Mouse (Mus musculus) ES-Bruce4 (cell line): ENCODE measurements around the gene Polr2e. TPM values are rescaled to one million over a fixed set of nuclear protein-coding genes. Genes with fewer than 3 reads are reported as not detected.

ENCODE experiments used
- H3K27ac ChIP-seq: 2 replicates; pipeline ENCODE4 v1.5.1; 2012; ENCODE audit warnings: low read length, inconsistent platforms; ENCODE audit not compliant: insufficient read depth
- H3K27me3 ChIP-seq: 2 replicates; pipeline ENCODE4 v1.6.1; 2012; ENCODE audit warnings: mild to moderate bottlenecking, low read length, inconsistent platforms; ENCODE audit not compliant: control insufficient read depth, poor library complexity, insufficient read depth, severe bottlenecking
- H3K36me3 ChIP-seq: 2 replicates; pipeline ENCODE4 v1.6.1; 2012; ENCODE audit warnings: inconsistent platforms, mild to moderate bottlenecking, low read length, moderate library complexity; ENCODE audit not compliant: control insufficient read depth, poor library complexity, insufficient read depth, severe bottlenecking
- H3K4me1 ChIP-seq: one replicate; pipeline ENCODE4 v1.8.1; 2011; ENCODE audit warnings: low read length; ENCODE audit not compliant: control insufficient read depth, insufficient read depth
- H3K4me3 ChIP-seq: 2 replicates; pipeline ENCODE4 v1.5.1; 2011; ENCODE audit warnings: low read depth, mild to moderate bottlenecking, low read length
- H3K9ac ChIP-seq: 2 replicates; pipeline ENCODE4 v1.6.1; 2012; ENCODE audit warnings: low read depth, mild to moderate bottlenecking, inconsistent platforms; ENCODE audit not compliant: poor library complexity, severe bottlenecking
- H3K9me3 ChIP-seq: replicated peaks from 2 replicates; pipeline ENCODE4 v1.6.1; 2012; ENCODE audit warnings: mild to moderate bottlenecking, low read length, inconsistent platforms; ENCODE audit not compliant: control insufficient read depth, poor library complexity, insufficient read depth, severe bottlenecking
- CTCF ChIP-seq: IDR thresholded peaks from one replicate; pipeline ENCODE4 v1.8.1; 2011; ENCODE audit warnings: low read depth, low read length
- EP300 ChIP-seq: IDR thresholded peaks from 2 replicates; pipeline ENCODE4 v1.6.1; 2011; ENCODE audit warnings: low read depth, low read length; ENCODE audit not compliant: insufficient read depth
- POLR2A ChIP-seq: IDR thresholded peaks from one replicate; pipeline ENCODE4 v1.8.1; 2011; ENCODE audit warnings: low read length; ENCODE audit not compliant: insufficient read depth
- polyA plus RNA-seq: library from polyadenylated mRNA; stranded (reverse); fragments of >200 nt; gene quantifications from 2 replicates; pipeline ENCODE4 v1.2.4, GENCODE M21; 2011; ENCODE audit warnings: low read depth; ENCODE audit not compliant: missing spikeins, insufficient read depth, insufficient read length

Gene Polr2e
- polyA plus RNA-seq, 1 experiment: 176 TPM

DNA sequence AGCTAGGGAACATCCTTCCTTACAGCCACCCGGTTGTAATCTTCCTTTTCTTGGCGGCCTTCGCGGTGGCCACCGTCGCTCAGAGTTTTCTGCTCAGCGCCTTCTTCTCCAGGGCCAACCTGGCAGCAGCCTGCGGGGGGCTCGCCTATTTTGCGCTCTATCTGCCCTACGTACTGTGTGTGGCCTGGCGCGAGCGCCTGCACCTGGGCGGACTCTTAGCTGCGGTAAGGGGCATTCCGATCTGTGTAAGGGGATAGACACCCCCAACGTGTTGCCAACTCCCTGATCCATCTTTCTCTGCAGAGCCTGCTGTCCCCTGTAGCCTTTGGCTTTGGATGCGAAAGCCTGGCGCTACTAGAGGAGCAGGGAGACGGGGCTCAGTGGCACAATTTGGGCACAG is 36.8 kb downstream of the Polr2e start:
- no peak for TF ChIP-seq EP300
- TF ChIP-seq POLR2A: no peak
- no peak for TF ChIP-seq CTCF
- H3K27ac ChIP-seq: no peak overlapping the region
- H3K27me3 ChIP-seq: no peaks in the 10 kb centered on the region

DNA sequence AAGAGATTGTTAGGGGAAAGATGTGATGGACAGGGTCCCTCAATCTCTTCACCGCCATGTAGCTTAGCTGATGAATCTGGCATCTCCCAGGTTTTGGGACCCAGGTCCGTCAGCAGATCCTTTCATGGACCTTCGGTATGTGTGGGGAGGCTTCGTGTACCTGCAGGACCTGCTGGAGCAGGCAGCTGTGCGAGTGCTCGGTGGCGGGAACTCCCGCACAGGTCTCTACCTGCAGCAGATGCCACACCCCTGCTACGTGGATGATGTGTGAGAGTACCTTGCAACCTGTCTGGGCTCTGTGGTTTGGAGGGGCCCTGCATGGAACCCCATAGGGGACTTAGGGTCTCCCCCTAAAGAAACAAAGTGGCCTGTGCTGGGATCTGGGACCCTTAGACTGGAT is 37.6 kb downstream of the Polr2e start:
- H3K27ac ChIP-seq: no peak overlapping the region
- no peaks in the 10 kb centered on the region for H3K27me3 ChIP-seq
- no peak overlapping the region for H3K4me3 ChIP-seq
- H3K4me1 ChIP-seq: peaks cover 16% of the 10 kb centered on the region
- H3K36me3 ChIP-seq: no peaks in the 10 kb centered on the region
- TF ChIP-seq CTCF (no peak), POLR2A (no peak), EP300 (no peak)
- H3K9ac ChIP-seq: no peak overlapping the region
- no peaks in the 10 kb centered on the region for H3K9me3 ChIP-seq

More for the DNA sequence above, 36.8 kb downstream of the Polr2e start:
- Histone ChIP-seq H3K9me3 (no peaks in the 10 kb centered on the region), H3K9ac (peak overlapping the region; percentile 24), H3K4me1 (peaks cover 16% of the 10 kb centered on the region), H3K36me3 (no peaks in the 10 kb centered on the region), H3K4me3 (0 out of 2 replicates have a peak overlapping the region, but pooled peaks have one; percentile 4)

DNA sequence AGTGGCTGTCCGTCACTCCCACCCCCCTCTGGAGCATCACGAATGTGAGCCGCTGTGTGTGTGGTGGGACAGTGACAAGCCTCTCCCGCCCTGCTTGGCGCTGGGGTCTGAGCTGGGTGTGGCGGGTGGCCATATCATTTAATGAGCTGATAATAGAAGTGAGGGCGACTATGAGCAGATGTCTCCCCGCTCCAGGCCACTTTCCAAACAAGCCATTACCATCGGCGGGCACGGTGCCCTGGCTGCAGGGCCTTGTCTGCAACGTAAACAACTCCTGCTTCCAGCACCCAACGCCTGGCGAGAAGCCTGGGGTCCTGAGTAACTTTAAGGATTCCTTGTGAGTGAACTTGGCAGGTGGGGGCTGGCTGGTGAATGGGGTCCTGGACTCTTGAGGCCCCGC is 41.8 kb downstream of the Polr2e start:
- Histone ChIP-seq H3K27ac (no peak overlapping the region), H3K4me3 (peak overlapping the region; percentile 96), H3K9me3 (no peaks in the 10 kb centered on the region), H3K4me1 (no peaks in the 10 kb centered on the region), H3K27me3 (no peaks in the 10 kb centered on the region), H3K36me3 (no peaks in the 10 kb centered on the region), H3K9ac (no peak overlapping the region; the same call in 1 of the 2 replicates)
- TF ChIP-seq EP300 (no peak), CTCF (no peak)

DNA sequence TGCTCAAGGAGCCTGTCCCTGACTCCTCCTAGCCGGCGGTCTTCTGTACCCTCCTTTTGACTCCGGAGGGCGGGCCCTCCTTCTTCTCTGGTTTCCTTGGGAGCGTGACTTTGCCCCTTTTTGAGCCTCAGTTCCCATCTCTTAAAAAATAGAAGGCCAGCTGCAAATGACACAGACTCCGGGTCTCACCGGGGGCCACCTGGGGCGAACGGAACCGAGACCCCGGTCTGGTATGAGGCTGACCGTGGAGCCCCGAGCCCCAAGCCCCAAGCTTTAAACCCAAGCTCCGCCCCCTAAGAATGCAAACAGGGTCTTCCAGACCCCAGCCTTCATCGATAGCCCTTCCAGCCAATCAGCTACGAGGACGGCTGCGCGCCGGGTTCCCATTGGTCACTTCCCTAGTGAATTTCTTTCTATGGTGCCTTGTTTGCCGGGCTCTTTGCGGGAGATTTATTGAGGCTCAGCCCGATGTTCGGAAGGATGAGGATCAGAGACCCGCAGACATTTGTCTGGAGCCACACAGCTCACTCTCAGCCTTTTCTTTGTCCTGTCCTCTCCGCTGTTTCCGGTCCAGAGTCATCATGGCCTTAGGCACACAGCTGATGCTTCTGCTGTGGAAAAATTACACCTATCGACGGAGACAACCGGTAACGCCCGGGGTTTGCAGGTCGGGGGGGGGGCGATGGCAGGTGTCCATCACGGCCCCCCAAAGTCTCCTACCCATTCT is 42.4 kb downstream of the Polr2e start:
- peak overlapping the region; percentile 96 for H3K4me3 ChIP-seq
- H3K27me3 ChIP-seq: no peaks in the 10 kb centered on the region
- no peaks in the 10 kb centered on the region for H3K36me3 ChIP-seq
- no peaks in the 10 kb centered on the region for H3K9me3 ChIP-seq
- TF ChIP-seq POLR2A (no peak), EP300 (no peak), CTCF (no peak)
- no peak overlapping the region for H3K27ac ChIP-seq
- H3K4me1 ChIP-seq: no peaks in the 10 kb centered on the region
- H3K9ac ChIP-seq: peak overlapping the region; percentile 75

DNA sequence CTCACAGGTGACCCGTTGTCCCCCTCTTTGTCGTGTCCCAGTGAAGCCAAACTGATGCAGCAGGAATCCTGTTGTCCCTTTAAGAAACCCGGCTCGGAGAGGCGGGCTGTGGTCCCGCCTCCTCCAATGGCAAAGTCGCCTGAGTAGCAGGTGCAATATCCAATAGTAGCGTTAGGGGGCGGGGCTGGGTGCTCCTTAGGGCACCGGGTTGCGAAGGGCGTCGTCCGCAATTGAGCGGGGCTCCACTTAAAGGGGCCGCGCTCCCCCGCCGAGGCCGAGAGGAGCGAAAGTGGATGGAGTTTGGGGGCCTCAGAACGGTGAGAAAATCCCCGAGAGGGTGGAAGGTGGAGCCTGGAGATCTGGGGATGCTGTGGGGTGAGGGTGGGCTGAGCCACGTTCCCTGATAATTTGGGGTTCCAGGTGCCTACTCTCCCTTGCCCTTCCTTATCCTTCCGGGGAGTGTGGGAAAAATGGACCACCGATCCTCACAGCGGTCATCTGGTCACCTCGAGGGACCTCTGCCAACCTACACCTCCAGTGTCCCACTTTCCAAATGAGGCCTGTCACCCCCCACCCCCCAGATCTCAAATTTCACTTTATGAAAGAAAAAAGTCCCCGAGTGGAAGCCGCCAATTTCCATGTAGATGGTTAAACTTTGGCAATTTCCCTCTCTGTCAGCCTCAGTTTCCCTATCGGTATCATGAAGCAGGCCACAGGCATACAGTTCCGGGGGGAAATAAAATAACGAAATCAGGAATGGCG is 43.1 kb downstream of the Polr2e start, which contains the start of gene Abca7:
Abca7 (plus strand) TSS at position 223 of the 762 bp plus-strand sequence.
- Histone ChIP-seq H3K27ac (no peak within 1 kb of the TSS), H3K9me3 (no peaks in the 10 kb centered on the region), H3K27me3 (no peaks in the 10 kb centered on the region), H3K9ac (peak within 1 kb of the TSS; percentile 75), H3K4me1 (no peaks in the 10 kb centered on the region), H3K36me3 (no peaks in the 10 kb centered on the region), H3K4me3 (peak within 1 kb of the TSS; percentile 96)
- TF ChIP-seq EP300 (no peak), POLR2A (peak; percentile 5)

DNA sequence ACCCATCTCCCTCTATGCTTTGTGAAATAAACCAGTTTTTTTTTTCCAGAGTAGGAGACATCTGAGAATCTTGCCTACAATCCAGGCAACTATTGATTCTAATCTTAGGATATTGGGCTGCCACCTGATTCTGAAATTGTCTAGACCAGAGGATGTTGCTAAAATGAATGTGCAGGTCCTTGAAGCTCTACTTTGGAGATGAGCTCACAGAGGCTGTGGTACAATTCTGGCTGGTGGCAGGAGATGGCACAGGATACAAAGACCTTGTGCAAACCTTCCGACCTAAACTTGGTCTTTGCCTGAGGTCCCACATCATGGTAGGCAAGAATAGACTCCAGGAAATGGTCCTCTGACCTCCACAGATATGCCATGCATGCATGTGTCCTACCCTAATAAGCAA is 44.0 kb downstream of the Polr2e start:
- no peak overlapping the region for H3K27ac ChIP-seq
- H3K4me1 ChIP-seq: peaks cover 3% of the 10 kb centered on the region
- H3K36me3 ChIP-seq: no peaks in the 10 kb centered on the region
- no peak overlapping the region for H3K4me3 ChIP-seq
- H3K9ac ChIP-seq: no peak overlapping the region
- H3K27me3 ChIP-seq: no peaks in the 10 kb centered on the region
- no peak for TF ChIP-seq CTCF
- no peak for TF ChIP-seq EP300
- TF ChIP-seq POLR2A: no peak
- H3K9me3 ChIP-seq: no peaks in the 10 kb centered on the region
